Mouse (Mus musculus): ENCODE results near the gene Prss35.

The Prss35 gene

DNA sequence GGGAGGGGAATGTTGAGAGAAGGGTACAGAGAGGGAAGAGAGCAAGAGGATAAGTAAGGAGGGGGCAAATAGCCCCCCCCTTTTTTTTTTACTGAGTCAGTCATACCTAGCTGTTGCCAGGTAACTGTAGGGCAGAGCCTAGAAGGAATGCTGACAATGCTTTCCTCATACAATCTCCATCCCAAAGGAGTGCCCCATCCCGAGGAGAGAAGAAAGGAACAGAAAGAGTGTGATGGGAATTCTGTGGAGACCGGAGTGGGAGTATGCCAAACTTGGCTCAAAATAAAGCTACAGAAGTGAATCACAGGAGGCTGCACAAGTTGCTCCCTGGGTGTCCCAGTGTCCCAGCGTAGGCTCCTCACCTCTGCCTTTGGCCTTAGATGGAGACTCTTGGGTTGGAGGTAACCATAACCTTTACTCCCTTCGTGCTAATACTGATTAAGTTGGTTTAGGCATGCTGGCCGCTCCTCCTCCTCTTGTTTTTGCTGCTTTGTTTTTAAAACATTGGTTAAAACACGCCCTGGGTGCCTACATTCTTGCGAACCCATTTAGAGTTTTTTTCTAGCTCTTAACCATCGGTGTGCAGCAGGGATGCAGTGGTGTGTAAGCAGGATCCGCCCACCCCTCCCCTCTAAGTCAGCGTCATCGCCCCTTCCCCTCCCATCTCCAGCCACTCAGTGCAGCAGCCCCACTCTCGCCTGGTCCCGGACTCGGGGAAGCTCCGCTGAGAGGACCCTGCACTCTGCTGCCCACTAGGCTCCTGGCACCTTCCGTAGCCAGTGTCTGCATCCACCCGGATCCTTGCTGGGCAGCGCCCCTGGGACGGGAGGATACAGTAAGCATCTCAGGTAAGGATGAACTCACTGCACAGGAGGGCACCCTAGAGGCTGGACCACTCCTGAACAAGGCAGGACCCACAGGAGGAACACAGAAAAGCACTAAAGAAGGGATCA, at the start of gene Prss35:
Gene Prss35, plus strand, starts transcription at position 691 of the 953 bp plus-strand sequence.
- DNase-seq: no peak

DNA sequence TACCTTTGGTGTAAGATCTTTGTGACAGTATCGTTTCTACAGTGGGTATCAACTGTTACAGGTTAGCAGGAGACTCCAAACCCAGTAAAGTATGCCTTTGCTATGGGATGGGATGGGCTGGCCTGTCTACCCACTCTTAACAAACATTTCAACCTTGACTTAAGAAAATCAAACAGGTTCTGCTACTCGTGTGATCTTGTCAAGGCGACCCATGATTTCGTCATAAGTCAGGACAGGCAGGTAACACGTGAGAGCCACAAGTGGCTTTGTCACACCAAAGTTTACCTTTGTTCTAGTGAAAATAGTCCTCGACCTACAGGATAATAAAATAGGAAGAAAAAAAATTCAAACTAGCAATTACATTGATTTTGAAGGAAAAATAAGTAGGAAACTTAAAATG, 49.5 kb upstream of the Prss35 start:
- no peak for DNase-seq

DNA sequence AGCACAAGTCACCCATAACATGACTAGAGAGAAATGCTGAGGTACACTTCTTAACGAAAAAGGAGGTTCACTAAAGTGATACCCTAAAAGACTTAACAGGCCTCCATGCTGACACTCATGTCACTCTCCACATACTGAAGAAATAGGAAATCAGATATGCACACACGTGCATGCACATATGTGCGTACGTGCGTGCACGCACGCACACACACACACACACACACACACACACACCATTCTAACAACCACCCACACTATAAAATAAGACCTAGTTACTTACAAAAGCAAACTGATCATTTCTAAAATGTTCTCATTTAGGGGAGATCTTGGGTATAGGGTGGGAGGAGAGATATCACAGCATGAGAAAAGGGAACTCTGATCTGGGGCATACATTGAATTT, 48.8 kb upstream of the Prss35 start:
- DNase-seq: no peak

DNA sequence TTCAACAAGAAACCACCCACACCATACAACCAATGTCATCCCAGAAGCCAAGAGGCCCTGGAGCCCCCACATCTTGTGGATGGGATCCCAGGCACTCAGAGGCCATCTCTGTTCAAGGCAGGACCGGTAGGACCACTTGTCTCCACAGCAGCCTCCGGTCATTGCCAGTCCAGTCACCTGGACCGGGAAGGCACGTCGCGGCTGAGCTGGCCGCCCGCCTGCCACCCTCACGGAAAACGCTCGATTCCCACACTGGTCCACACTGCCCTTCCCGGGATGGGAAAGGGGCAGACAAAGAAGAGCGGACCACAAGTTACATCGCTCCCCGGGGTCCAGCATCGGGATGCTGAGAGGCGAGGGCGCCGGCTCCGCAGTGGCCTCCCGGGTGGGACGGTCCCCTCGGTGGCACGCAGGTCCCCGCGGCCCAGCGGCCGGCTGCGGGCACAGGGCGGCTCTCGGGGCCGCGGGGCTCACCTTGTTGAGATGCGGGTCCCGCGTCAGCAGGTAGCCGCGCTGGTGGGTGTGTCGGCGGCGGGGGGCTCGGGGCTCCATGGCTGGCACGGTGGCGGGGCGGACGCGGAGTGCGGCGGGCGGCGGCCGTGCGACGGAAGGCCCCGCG, 48.1 kb upstream of the Prss35 start:
- peak; percentile 15 for DNase-seq

DNA sequence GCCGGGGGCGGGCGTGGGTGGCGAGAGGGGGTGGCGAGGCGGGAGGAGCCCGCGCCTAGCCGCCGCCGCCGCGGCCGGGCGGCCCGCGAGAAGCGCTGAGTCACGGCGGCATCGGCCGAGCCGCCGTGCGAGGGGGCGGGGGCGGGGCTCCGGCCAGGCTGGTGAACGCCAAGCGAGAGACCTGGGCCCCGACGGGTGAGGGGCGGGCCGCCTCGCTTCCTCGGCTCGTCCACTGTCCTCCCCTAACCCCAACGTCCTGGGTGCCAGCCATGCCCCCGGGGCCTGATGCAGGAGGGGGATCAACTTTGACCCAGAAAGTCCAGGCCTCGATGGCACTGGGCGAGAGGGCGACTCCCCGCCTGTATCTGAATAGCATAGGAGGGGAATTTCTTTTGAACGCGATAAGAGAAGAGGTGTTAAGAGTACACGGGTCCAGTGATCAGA, 47.6 kb upstream of the Prss35 start, which contains the start of gene Me1:
Gene Me1, minus strand, starts transcription at position 136 of the 444 bp plus-strand sequence.
- DNase-seq: peak; percentile 19

DNA sequence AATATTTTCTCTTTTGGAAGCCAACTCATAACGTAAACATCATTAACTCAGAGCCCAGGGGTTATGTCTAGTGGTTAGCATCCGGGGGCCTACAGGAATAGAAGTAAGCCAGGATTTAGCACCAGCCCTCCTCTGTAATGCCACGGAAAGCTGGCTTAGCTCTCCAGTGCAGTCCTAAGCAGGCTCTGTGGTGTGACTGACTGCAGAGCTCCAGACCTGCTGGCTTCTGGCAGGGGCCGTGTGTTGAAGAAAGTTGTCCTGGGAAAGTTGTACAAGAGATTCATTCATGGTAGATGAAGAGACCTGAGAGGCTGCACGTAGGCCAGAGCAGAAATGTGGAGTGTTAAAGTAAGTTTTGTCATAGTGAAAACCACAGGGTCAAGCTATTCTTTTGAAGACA, 42.2 kb upstream of the Prss35 start:
- no peak for DNase-seq

DNA sequence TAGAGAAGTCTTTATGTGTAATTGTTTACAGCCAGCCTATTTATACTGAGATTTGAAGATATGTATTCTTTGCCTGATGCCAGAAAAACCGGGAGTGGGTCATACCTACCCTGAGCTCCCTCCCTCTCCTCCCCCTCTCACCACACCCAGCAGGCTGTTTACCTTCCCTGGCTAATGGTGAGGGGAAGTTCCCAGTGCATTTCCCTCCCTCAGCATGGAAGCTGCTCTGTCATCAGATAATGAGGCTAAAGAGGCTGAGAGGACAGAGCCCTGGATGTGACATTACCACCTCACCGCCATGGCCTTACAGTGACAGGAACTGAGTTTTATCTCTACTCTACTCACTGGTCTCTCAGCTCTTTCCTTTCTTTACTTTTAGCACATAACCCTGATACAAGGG, 41.6 kb upstream of the Prss35 start:
- no peak for DNase-seq

DNA sequence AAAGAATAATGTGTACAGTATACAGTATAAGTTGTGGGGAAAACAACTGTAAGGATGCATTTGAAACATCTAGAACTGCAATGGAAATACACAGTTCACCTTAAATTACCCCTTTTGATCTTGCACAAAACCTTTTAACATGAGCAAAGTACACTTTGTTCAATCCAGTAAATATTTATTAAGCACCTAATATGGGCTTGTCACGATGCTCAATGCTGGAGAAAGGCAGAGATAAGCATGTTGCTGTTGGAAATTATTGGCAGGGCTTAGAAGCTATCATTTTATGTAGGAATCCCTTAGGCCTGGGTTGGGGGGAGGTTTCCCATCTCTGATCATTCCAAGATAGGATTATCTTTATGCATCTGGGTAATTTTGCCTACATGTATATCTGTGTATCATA, 36.0 kb upstream of the Prss35 start:
- DNase-seq: no peak

DNA sequence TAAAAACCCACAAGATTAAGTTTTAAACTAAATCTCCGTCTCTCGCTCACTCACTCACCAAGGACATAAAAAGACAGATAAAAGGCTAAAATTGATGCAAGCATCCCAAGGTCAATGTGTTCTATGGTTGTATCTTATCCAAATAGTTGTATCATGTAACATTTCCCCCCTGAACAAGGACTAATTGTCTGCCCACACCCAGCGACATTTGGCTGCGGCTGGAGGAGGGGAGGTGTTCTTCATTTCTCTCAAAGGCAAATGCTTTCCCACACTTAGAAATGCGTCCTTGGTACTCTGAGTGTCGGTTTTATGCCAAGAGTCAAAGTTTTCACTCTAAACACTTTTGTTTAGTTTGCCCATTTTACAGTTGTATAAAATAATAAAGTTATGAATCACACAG, 34.5 kb upstream of the Prss35 start:
- no peak for DNase-seq

DNA sequence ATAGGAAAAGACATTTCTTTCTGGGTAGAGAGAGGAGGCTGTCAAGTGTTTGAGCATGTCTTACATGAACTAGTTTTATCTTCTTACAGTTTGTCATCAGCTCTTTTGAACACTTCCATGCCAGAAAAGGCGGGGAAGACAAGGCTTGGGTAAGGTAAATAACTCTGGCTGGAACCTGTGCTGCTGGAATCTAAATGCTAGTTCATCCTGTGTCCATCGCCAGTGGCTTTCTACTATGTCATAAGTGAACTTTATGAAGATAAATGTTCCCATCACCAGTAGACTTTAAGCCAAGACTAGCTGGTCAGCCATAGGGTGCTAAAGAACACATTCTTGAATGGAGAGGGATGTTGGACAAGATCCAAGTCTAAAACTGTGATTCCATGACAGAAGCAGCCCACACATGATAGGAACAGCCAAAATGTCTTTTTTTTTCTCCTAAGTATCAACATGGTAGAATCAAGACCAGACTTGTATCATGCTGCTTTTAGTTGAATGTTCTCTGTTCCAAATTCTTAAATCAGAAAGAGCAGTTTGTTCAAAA, 33.3 kb upstream of the Prss35 start:
- no peak for DNase-seq

DNA sequence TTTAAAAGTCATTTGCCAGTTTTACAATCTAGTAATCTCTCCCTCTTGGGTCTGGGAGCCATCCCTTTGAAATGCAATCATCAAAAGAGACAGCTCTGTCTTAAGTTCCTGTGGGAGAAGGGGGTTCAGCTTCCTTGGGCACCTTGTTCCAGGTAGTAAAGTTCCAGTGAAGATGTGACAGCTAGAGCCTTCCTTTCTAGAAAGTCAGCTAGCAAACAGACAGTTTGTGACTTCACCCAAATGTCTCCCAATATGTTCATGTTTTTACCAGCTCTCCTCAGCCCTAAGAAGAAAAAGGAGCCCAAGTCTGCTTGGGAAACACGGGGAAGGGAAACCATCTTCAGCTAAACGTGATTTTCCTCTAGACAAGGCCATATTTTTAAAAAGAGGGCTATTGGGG, 30.8 kb upstream of the Prss35 start:
- DNase-seq: no peak

DNA sequence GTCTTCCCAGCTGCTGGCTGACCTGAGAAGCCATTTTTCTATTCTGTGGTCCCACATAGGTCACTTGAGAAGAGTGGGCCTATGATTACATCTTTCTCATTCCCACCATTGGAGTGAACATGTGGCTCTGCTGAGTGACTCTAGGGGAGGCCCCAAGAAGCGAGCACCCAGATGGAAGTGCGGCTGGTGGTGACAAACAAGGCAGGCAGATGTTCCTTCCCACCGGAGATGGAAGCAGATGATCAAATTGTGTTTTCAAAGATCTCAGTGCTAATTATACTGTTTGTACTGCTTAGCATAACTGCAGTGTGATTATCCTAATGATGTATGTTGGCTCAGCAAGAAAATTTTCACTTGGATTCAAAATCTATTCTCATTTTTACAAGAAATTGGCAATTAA, 29.4 kb upstream of the Prss35 start:
- DNase-seq: no peak

DNA sequence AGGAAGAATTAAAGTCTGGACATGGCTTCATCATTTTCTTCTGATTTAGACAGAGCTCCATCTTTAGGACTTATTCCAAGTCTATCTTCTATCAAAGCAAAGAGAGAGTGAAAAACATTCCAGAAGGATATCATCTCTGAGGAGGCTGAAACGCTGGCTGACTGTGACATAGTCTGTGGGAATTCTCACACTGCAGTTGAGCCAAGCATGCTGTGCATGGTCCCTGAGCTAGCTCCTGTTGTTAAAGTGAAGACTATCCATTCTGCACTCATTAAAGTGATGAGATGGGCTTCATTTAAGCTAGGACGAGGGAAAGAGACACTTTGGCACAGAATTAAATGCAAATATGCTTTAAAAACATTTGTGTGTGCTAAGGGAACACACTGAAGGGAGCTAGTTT, 26.9 kb upstream of the Prss35 start:
- no peak for DNase-seq

DNA sequence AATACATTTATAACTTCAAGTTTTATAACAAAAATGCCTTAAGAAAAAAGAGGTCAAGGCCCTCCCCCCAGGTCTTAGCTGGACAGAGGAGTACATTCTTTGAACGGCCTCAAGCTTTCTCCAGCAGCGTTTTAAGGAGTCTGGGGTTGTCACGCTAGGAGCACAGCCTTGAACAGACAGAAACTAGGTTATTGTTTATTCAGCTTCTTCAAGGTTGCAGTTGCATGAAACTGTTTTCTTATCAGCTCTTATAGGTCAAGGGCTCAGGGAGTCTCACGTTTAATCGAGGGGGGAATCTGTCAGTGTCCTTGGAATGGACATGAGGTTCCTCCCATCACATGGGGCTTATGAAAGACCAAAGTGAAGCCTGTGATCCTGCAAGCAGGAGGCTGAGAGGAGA, 26.3 kb upstream of the Prss35 start:
- no peak for DNase-seq

DNA sequence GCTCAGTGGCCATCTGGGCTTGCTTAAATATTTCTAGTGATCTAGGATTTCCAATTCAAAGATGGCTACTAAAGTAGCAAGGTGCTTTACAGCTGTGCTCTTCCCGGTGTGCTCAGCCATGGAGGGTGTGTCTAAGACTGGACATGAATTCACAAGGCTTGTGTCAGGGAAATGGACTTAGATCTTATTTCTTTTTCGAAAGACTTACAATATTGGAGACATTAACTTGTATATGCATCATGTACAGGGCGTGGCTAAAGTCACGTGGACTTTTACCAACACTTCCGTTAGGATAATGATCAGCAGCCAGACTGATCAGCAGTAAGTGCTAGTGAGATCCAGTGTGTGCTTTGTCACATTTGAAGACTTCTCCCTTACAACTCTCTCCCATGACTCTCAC, 23.2 kb upstream of the Prss35 start:
- no peak for DNase-seq

DNA sequence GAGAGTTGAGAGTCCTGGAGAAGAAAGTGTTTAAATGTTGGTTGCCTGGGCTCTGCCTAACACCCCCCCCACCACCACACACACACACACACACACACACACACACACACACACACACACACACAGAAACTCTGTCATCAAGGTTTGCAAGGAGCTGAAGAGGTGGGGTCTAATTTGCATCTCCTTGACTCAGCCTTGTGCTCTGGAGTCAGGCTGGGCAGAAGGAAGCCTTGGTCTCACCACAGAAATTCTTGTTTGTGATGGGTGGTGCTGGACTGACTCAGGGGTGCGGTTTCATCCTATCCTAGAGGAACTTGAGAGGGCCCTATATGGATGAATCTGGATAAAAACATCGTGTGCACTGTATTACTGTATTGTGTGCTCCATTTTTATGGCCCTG, 22.7 kb upstream of the Prss35 start:
- DNase-seq: no peak

DNA sequence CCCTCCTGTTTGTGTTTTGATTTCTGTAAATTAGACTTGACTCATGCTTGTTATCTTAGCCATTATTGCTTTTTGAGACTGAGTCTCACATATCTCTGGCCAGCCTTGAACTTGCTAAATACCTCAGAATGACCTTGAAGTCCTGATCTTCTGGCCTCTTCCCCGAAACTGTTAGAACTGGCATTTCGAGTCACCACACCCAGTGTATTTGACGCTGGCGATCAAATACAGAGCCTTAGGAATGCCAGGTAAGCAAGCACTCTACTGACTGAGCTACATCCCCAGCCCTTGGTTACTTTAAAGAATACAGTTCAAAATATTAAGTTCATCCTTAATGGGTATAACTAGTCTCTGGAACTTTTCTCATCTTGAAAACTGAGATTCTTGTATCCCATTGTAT, 18.4 kb upstream of the Prss35 start:
- no peak for DNase-seq

DNA sequence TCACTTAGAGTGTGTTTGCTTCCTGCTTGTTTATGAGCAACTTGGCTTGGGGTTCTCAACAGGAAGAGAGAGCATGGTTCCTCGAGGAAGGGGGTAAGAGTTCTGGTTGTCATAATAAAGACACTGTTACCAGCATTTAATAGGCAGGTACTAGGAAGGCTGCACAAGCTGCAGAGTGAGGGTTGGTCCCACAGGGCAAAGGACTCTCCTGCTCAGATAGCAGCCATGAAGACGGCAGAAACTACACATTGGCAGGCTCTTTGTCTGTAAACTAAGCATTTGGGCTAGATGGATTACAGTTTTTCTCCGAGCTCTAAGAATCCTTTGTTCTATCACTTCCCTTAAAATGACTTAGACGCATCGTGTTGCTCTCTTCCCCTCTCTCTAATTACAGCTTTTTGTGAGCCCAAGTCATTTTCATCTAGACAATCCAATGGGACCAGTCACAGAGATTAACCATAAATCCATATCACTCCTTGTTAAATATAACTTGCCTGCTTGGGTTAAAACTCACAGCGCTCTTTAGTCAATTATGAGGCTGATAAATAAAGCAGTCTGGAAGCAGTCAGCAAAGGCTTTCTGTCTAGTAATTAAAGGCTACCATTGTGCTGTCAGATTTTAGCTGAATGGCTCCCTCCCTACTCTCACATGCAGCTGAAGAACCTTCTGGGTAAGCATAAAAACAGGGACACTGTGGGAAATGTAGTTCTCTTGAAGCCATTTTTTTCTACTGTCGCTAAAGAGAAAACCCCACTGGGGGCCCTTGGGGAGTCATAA, 17.7 kb upstream of the Prss35 start:
- DNase-seq: no peak

DNA sequence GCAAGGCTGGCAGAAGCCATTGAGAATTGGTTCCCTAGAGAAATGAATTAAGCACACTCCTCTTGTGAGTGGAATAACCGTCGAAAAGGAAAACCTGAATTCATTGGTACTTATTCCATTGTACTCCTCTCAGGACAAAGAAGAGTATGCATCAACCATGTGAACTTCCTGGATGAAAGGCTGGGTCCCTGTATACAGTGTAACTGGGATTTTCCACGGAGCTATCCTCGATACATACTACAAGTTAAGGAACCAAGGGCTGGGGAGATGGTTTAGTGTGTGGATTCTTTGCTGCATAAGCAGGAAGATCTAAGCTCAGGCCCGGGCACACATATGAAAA, 17.1 kb upstream of the Prss35 start:
- DNase-seq: no peak

DNA sequence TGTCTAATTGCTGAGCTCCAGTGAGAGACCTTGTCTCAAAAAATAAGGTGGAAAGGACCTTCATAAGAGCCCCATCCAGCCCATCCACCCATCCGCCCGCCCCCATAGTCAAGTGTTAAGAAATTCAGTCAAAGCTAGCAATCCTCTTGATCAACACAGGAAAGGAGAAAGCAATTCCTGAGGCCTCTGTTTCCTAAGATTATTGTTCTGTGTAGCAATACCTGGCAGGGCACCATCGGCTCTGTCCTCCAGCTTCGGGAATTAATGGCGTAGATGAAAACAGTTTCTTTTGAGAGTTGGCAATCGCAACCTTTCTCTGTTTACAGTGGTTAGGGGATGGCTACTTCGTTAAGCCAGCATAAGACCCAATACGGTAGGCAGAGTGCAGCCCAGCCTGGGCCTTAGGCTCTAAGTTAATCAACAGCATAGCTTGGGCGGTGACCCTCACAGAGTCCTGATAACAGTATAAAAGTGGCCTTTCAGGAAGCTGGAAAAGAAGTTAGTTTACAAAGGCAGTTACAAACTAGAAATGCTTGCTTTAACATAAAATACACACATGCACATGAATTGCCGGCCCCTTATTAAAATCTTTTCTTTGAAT, 15.1 kb upstream of the Prss35 start:
- no peak for DNase-seq

DNA sequence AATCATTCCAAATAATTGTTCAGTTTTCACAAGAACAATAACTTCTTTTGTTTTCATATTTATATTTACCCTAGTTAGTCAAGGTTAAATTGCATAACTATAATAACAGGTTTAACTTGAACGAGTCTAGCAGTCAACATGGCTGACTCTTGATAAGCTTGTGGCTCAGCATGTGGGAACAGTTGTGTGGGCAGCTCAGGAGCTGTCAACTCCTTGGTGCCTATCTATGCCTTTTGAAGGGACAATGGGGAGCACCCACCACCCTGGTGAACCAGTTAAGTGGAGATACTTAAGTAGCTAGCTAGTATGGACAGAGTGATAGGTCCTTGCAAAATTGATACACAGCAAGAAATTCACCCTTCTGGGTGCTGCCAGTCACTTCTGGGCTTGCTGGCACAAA, 14.4 kb upstream of the Prss35 start:
- DNase-seq: no peak

DNA sequence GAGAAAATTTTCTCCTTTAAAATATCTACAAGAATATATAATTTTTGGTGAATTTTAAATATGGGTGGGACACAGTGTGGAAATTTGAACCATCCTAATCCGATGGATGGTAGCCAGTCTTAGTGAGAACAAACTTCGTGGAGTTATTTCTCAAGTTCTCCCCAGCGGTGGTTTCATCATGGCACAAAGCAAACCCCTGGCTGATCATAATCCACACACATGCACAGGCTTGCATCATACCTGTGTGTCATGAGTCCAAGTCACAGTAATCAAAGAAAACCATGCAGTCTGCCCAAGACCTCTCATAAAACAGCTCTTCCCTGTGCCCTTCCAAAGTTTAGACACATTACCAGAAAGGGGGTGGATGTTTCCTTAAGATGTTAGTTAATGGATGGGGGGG, 13.6 kb upstream of the Prss35 start:
- no peak for DNase-seq

DNA sequence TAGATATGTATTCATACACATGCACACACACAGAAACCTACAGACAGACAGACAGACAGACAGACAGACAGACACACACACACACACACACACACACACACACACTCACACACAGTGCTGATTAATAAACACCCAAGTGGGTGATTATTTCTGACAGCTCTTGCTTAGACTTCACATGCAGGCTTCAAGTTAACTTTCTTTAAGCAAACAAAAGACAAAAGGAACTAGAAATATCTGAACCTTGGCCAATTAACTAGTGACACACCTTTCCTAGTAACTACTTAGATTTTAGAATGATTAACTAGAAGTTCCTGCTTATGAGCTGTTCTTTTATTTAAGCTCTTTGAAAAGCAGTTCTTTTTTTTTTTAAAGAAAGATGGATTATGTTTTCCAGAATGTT, 9.1 kb upstream of the Prss35 start:
- no peak for DNase-seq
